Mouse (Mus musculus) C2C12 (cell line): Measurements from ENCODE around the gene Agap3.

Source experiments
- CTCF ChIP-seq: IDR thresholded peaks from one replicate; pipeline ENCODE4 v1.5.1; 2011; ENCODE audit not compliant: control insufficient read depth, insufficient read depth, insufficient read length
- MYOD1 ChIP-seq: IDR thresholded peaks from one replicate; pipeline ENCODE4 v1.6.1; 2011; ENCODE audit warnings: low read depth; ENCODE audit not compliant: control insufficient read depth, insufficient read length
- MYOG ChIP-seq: IDR thresholded peaks from one replicate; pipeline ENCODE4 v1.6.1; 2011; ENCODE audit not compliant: control insufficient read depth, insufficient read length; ENCODE audit errors: extremely low read depth
- USF1 ChIP-seq: IDR thresholded peaks from one replicate; pipeline ENCODE4 v1.6.1; 2011; ENCODE audit warnings: low read depth, mild to moderate bottlenecking, control low read depth, moderate library complexity

DNA sequence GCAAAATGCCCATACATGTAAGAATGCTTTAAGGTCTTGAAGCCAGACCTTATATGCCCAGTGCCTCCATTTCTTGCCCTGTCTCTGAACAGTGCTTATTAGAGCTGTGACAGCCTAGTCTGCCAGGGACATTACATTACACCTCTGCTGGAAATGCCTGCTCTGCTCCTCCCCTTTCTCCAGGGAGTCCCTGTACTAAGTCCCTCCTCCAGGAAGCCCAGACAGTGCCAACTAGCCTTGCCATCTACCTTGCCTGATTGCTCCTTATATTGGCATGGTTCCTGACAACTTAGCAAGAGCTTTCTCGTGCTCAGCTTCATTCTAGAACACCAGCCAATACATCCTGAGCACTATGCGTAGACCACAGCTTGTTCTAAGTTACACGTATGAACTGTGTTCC, 83.8 kb downstream of the Agap3 start:
- TF ChIP-seq CTCF (no peak), USF1 (no peak), MYOD1 (no peak), MYOG (no peak)
